Comparison of ENCODE assay signal across 10 mouse cellular contexts in genomic region chr2:128427181-128427880, GRCm38 (mm10).
DNase-seq lines count a peak whose midpoint lies in the region; ATAC-seq and TF ChIP-seq lines count a peak whose summit lies in the region.
"Had no signal": no experiment of that assay in that cellular context is flagged by ENCODE, and none has a peak within 500 bp of the region (broad histone marks: within the 10 kb centered on the region; RNA-seq: fewer than 3 reads in every experiment).

No protein-coding gene starts in this region.

- H3K4me3 ChIP-seq in gastrocnemius, adult 2 months, result peak overlapping the region; percentile 71
- peak overlapping the region; percentile 22; the same call in 1 of the 2 replicates for H3K4me3 ChIP-seq in lung, embryonic 14.5 days (ENCODE audit: low read depth, low read length)
- H3K4me3 ChIP-seq in embryonic facial prominence, embryonic 14.5 days (ENCODE audit: low read depth, low read length), result no peak overlapping the region
- H3K4me3 ChIP-seq: left cerebral cortex, adult 2 months had no signal

- no peaks in the 10 kb centered on the region for H3K9me3 ChIP-seq in lung, embryonic 14.5 days (ENCODE audit: low read depth, low read length)
- H3K9me3 ChIP-seq in embryonic facial prominence, embryonic 14.5 days (ENCODE audit: control insufficient read depth, low read length), result no peaks in the 10 kb centered on the region

- 72% methylated on average over 6 of the region's 6 CpGs for WGBS in lung, embryonic 14.5 days
- 84% methylated on average over 6 of the region's 6 CpGs for WGBS in embryonic facial prominence, embryonic 14.5 days

- no peak for DNase-seq in gastrocnemius, adult 2 months
- DNase-seq in gastrocnemius, postnatal 36 days, result no peak
- DNase-seq in lung, embryonic 14.5 days, result no peak
- DNase-seq in lung, postnatal 4 days, result no peak
- DNase-seq in embryonic facial prominence, embryonic 14.5 days (ENCODE audit: low spot score), result no peak
- DNase-seq in lung, postnatal 10 days, result peak; percentile 43
- no peak for DNase-seq in layer of hippocampus, adult 11-12 months (ENCODE audit: low spot score)
- no peak for DNase-seq in urinary bladder, adult 2 months (ENCODE audit: low spot score)
- DNase-seq: kidney, adult 11 months had no signal

- no peak for ATAC-seq in lung, embryonic 14.5 days (ENCODE audit: insufficient read depth)
- no peak for ATAC-seq in embryonic facial prominence, embryonic 14.5 days (ENCODE audit: low read depth)

- H3K9ac ChIP-seq in lung, embryonic 14.5 days, result no peak overlapping the region
- no peak overlapping the region for H3K9ac ChIP-seq in embryonic facial prominence, embryonic 14.5 days (ENCODE audit: low read depth, low read length)

- intact Hi-C loops in gastrocnemius, adult 2 months (cut with DNase I), result loop anchor here (5.0 kb wide), 1 partner anchor 45 kb away; no protein-coding TSS in a partner anchor
- intact Hi-C loops in gastrocnemius, postnatal 36 days (cut with DNase I), result no loop called here

- H3K4me2 ChIP-seq in lung, embryonic 14.5 days, result peak overlapping the region; percentile 49
- H3K4me2 ChIP-seq in embryonic facial prominence, embryonic 14.5 days (ENCODE audit: low read depth, low read length), result 0 out of 2 replicates have a peak overlapping the region, but pooled peaks have one; percentile 2

- H3K4me1 ChIP-seq in lung, embryonic 14.5 days (ENCODE audit: insufficient read depth), result peaks cover 28% of the 10 kb centered on the region
- H3K4me1 ChIP-seq in embryonic facial prominence, embryonic 14.5 days (ENCODE audit: control insufficient read depth, insufficient read depth, low read length), result peaks cover 35% of the 10 kb centered on the region

- H3K27ac ChIP-seq in gastrocnemius, adult 2 months, result peak overlapping the region; percentile 84
- H3K27ac ChIP-seq in lung, embryonic 14.5 days (ENCODE audit: low read depth), result no peak overlapping the region
- H3K27ac ChIP-seq in embryonic facial prominence, embryonic 14.5 days (replicated peaks; ENCODE audit: low read depth, low read length), result no peak overlapping the region
- H3K27ac ChIP-seq: left cerebral cortex, adult 2 months had no signal

- H3K27me3 ChIP-seq in lung, embryonic 14.5 days (ENCODE audit: insufficient read depth, low read length), result no peaks in the 10 kb centered on the region
- H3K27me3 ChIP-seq in embryonic facial prominence, embryonic 14.5 days (replicated peaks; ENCODE audit: control insufficient read depth, insufficient read depth, low read length), result no peaks in the 10 kb centered on the region

- no peaks in the 10 kb centered on the region for H3K36me3 ChIP-seq in lung, embryonic 14.5 days (ENCODE audit: insufficient read depth)
- no peaks in the 10 kb centered on the region for H3K36me3 ChIP-seq in embryonic facial prominence, embryonic 14.5 days (ENCODE audit: control insufficient read depth, insufficient read depth, low read length)

- no peak for TF ChIP-seq CTCF in gastrocnemius, adult 2 months (IDR thresholded peaks at IDR 0.05)
- no peak for TF ChIP-seq CTCF in lung, embryonic 14.5 days (IDR thresholded peaks at IDR 0.05; ENCODE audit: low read depth)
